Mouse (Mus musculus) kidney, adult 2 months (tissue): ENCODE measurements around the gene Vmn2r83.

Experiments used
- CTCF ChIP-seq: fragments of 200-500 bp; conservative IDR thresholded peaks from 2 replicates; pipeline ENCODE4 v1.5.1; 2011; ENCODE audit warnings: low read depth, mild to moderate bottlenecking, control low read depth, low read length, moderate library complexity, mixed read lengths; ENCODE audit not compliant: insufficient read depth, insufficient read length
- POLR2A ChIP-seq: fragments of 200-500 bp; IDR thresholded peaks from one replicate; pipeline ENCODE4 v1.6.1; 2011; ENCODE audit warnings: low read depth, low read length, control low read depth

DNA sequence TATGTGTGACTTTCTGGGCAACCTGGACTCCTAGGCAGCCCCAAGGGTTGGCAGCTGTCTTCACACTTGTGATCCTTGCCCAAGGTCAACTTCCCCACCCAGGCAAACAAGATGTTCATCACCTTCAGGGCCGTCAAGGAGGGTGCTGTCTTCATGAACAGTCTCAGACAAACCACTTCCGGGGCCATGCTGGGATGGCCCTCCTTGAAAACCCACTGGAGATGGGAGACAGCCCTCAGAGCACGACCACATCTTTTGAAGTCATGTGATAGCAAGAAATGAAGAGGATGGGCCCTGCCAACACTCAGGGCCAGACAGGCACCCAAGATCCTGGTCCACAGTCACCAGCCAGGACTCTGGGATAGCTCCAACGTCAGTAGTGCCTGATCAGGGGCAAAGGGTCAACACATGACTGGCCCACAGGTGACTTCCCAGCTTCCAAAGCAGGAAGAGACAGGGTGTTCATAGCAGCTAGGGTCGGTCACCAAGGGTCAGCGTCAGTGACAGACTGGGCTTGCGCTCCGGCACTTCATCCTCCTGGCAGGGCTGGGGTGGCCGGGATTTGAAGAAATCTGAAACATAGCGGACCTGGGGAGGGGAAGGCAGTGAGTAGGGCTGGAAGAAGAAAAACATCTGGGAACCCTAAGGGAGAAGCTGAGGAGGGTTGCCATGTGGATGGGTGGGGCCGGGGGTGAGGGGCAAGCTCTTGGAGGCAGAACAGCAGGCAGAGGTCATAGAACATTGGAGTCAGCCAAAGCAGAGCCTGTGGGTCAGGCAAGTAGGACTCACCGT is 58.3 kb downstream of the Vmn2r83 start:
- TF ChIP-seq POLR2A: no peak
- no peak for TF ChIP-seq CTCF
